ENCODE assay signal across 9 mouse cellular contexts in the genomic region with DNA sequence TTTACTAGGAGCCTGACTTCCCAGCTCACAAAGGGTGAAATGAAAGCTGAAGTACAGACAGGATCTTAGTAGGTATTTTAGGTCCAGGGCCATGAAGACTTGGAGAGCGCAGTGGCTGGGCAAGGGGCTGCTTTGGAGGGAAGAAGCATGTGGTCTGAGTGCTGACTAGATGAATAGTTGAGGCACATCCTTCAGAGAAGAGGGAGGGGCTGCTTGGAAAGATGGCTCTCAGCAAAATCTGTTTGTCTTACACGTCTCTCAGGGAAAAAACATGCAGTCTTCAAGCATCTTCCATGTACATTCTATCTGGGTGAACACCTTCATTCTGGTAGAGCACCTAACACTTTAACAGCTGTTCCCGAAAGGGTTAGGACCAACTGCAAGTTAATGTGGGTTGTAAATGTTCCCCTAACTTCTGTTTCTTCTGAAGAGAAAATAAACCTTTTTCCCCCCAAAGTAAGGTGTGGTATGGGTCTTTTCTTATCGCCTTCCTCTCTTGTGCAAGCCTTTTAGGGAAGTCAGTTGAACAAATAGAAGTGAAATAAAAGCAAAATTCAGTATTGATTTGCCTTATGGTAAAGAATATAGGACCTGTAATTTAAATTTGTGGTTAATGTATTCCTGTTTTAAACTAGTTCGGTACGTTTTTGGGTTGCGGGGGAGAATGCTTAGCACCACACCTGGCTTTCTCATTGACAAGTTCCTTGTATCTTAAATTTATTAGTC. TPM values are rescaled to one million over a fixed set of nuclear protein-coding genes. Genes with fewer than 3 reads are reported as not detected.
DNase-seq lines count a peak whose midpoint lies in the region; ATAC-seq and TF ChIP-seq lines count a peak whose summit lies in the region.
"Had no signal": no experiment of that assay in that cellular context is flagged by ENCODE, and none has a peak within 500 bp of the region (broad histone marks: within the 10 kb centered on the region; RNA-seq: fewer than 3 reads in every experiment).

No protein-coding gene starts in this region.

- no peak for DNase-seq in limb, embryonic 10.5 days (ENCODE audit: low spot score)
- peak; percentile 73 for DNase-seq in MEL (ENCODE audit: low read depth, low spot score)
- DNase-seq in liver, postnatal 0 days, result no peak
- DNase-seq in gastrocnemius, postnatal 10 days, result no peak
- DNase-seq in adrenal gland, postnatal 10 days, result no peak
- DNase-seq in cerebellum, adult 11-12 months, result no peak
- DNase-seq: layer of hippocampus, postnatal 36 days had no signal

- H3K4me3 ChIP-seq in limb, embryonic 12.5 days (replicated peaks), result no peak overlapping the region
- no peak overlapping the region for H3K4me3 ChIP-seq in limb, embryonic 10.5 days
- no peak overlapping the region; a peak in 1 of 4 replicates for H3K4me3 ChIP-seq in MEL (ENCODE audit: control insufficient read depth in 1 of 2, insufficient read depth in 1 of 2, low read depth in 2 of 2, low read length in 2 of 2)
- H3K4me3 ChIP-seq in heart, embryonic 16.5 days (ENCODE audit: low read length), result peak overlapping the region; percentile 38
- peak overlapping the region; percentile 99; the same call in 1 of the 2 replicates for H3K4me3 ChIP-seq in liver, postnatal 0 days (ENCODE audit: low read depth, low read length)

- no peak for ATAC-seq in limb, embryonic 12.5 days (ENCODE audit: insufficient number of reproducible peaks, insufficient read depth, low FRiP score, low TSS enrichment, low read depth)
- ATAC-seq in heart, embryonic 16.5 days (replicated peaks; ENCODE audit: extremely low read depth, insufficient read depth, low FRiP score), result no peak
- no peak for ATAC-seq in liver, postnatal 0 days

- no peak overlapping the region for H3K9ac ChIP-seq in limb, embryonic 12.5 days (replicated peaks)
- H3K9ac ChIP-seq in MEL (ENCODE audit: control insufficient read depth, low read depth, low read length, poor library complexity, severe bottlenecking), result peak overlapping the region; percentile 22
- peak overlapping the region; percentile 61 for H3K9ac ChIP-seq in heart, embryonic 16.5 days (ENCODE audit: low read length)
- peak overlapping the region; percentile 35; the same call in 1 of the 2 replicates for H3K9ac ChIP-seq in liver, postnatal 0 days (replicated peaks)

- H3K9me3 ChIP-seq in limb, embryonic 12.5 days, result no peaks in the 10 kb centered on the region
- no peaks in the 10 kb centered on the region for H3K9me3 ChIP-seq in limb, embryonic 10.5 days (replicated peaks)
- H3K9me3 ChIP-seq in MEL (replicated peaks; ENCODE audit: insufficient read depth, low read length), result no peaks in the 10 kb centered on the region
- H3K9me3 ChIP-seq in heart, embryonic 16.5 days (replicated peaks; ENCODE audit: control insufficient read depth, low read length), result no peaks in the 10 kb centered on the region
- H3K9me3 ChIP-seq in liver, postnatal 0 days (ENCODE audit: low read length), result no peaks in the 10 kb centered on the region

- H3K4me2 ChIP-seq in limb, embryonic 12.5 days, result peak overlapping the region; percentile 83; the same call in 1 of the 2 replicates
- peak overlapping the region; percentile 68 for H3K4me2 ChIP-seq in heart, embryonic 16.5 days (ENCODE audit: low read depth, low read length)
- peak overlapping the region; percentile 78 for H3K4me2 ChIP-seq in liver, postnatal 0 days (ENCODE audit: low read depth, low read length)

- peaks cover 62% of the 10 kb centered on the region for H3K36me3 ChIP-seq in limb, embryonic 12.5 days
- peaks cover 65% of the 10 kb centered on the region for H3K36me3 ChIP-seq in limb, embryonic 10.5 days
- peaks cover 46 to 69% of the 10 kb centered on the region in 2 experiments for H3K36me3 ChIP-seq in MEL (ENCODE audit: control insufficient read depth in 1 of 2, insufficient read depth in 2 of 2, low read length in 2 of 2)
- H3K36me3 ChIP-seq in heart, embryonic 16.5 days (ENCODE audit: control insufficient read depth, insufficient read depth), result peaks cover 29% of the 10 kb centered on the region
- peaks cover 42% of the 10 kb centered on the region for H3K36me3 ChIP-seq in liver, postnatal 0 days (replicated peaks; ENCODE audit: insufficient read depth, low read length)

- TF ChIP-seq CTCF in MEL (IDR thresholded peaks at IDR 0.05 in 2 of 3, conservative IDR thresholded peaks at IDR 0.05 in 1 of 3; ENCODE audit: control insufficient read depth in 1 of 3, insufficient read depth in 1 of 3, low read depth in 2 of 3, low read length in 3 of 3, poor library complexity in 1 of 3, severe bottlenecking in 1 of 3), result no peak
- TF ChIP-seq CTCF in liver, postnatal 0 days (IDR thresholded peaks at IDR 0.05; ENCODE audit: low read depth), result no peak

- TF ChIP-seq EP300 in MEL (IDR thresholded peaks at IDR 0.05; ENCODE audit: low read depth in 1 of 2, low read length in 2 of 2), result no peak
- TF ChIP-seq EP300 in liver, postnatal 0 days (IDR thresholded peaks at IDR 0.05; ENCODE audit: low read depth), result no peak

- TF ChIP-seq RAD21 in MEL (IDR thresholded peaks at IDR 0.05; ENCODE audit: low read depth, low read length), result no peak

- WGBS in limb, embryonic 12.5 days, result 84% methylated on average over 7 of the region's 7 CpGs
- 86% methylated on average over 7 of the region's 7 CpGs for WGBS in limb, embryonic 10.5 days
- 70% methylated on average over 7 of the region's 7 CpGs for WGBS in heart, embryonic 16.5 days
- WGBS in liver, postnatal 0 days (ENCODE audit: insufficient replicate concordance), result 65% methylated on average over 7 of the region's 7 CpGs

- no peaks in the 10 kb centered on the region for H3K27me3 ChIP-seq in limb, embryonic 12.5 days
- H3K27me3 ChIP-seq in limb, embryonic 10.5 days (ENCODE audit: low read depth, poor library complexity, severe bottlenecking), result no peaks in the 10 kb centered on the region
- H3K27me3 ChIP-seq in MEL (ENCODE audit: control insufficient read depth in 1 of 2, insufficient read depth in 2 of 2, low read length in 2 of 2), result no peaks in the 10 kb centered on the region
- H3K27me3 ChIP-seq in heart, embryonic 16.5 days (ENCODE audit: control insufficient read depth, insufficient read depth, low read length), result no peaks in the 10 kb centered on the region
- no peaks in the 10 kb centered on the region for H3K27me3 ChIP-seq in liver, postnatal 0 days (ENCODE audit: insufficient read depth, low read length)

- TF ChIP-seq POLR2A in MEL (IDR thresholded peaks at IDR 0.05; ENCODE audit: control insufficient read depth in 1 of 2, insufficient read depth in 1 of 2, low read depth in 1 of 2, low read length in 2 of 2, poor library complexity in 1 of 2), result no peak

- peaks cover 42% of the 10 kb centered on the region for H3K4me1 ChIP-seq in limb, embryonic 12.5 days (replicated peaks)
- H3K4me1 ChIP-seq in limb, embryonic 10.5 days, result peaks cover 53% of the 10 kb centered on the region
- H3K4me1 ChIP-seq in MEL (ENCODE audit: control insufficient read depth in 1 of 2, insufficient read depth in 2 of 2, low read length in 2 of 2), result peaks cover 45 to 55% of the 10 kb centered on the region in 2 experiments
- peaks cover 64% of the 10 kb centered on the region for H3K4me1 ChIP-seq in heart, embryonic 16.5 days (ENCODE audit: control insufficient read depth, insufficient read depth, low read length)
- peaks cover 66% of the 10 kb centered on the region for H3K4me1 ChIP-seq in liver, postnatal 0 days (ENCODE audit: insufficient read depth)

- H3K27ac ChIP-seq in limb, embryonic 12.5 days, result no peak overlapping the region
- H3K27ac ChIP-seq in limb, embryonic 10.5 days, result no peak overlapping the region
- peak overlapping the region; percentile 60 for H3K27ac ChIP-seq in MEL (ENCODE audit: control insufficient read depth, low read depth, low read length)
- peak overlapping the region; percentile 95 for H3K27ac ChIP-seq in heart, embryonic 16.5 days (ENCODE audit: low read length)
- H3K27ac ChIP-seq in liver, postnatal 0 days (ENCODE audit: low read depth), result peak overlapping the region; percentile 99

- H3K79me2 ChIP-seq in MEL (ENCODE audit: control insufficient read depth, insufficient read depth, low read length, poor library complexity), result peaks cover 86% of the 10 kb centered on the region

RNA-seq across cellular contexts. Expression of gene Mcl1, which starts 4.3 kb away (rescaled TPM):
- 69.9 and 75.7 TPM in 2 replicates for polyA plus RNA-seq in limb, embryonic 12.5 days (2016; fragmentation: Nextera tagmentation; extraction: Ambion mirVana)
- 49.7 and 52.1 TPM in 2 replicates for polyA plus RNA-seq in limb, embryonic 10.5 days (2016; fragmentation: Nextera tagmentation; extraction: Ambion mirVana)
- 140 and 142 TPM in 2 replicates for total RNA-seq in MEL (2012; rRNA removed)
- polyA plus RNA-seq in MEL (2012; ENCODE audit: insufficient read depth in 1 of 2, insufficient read length in 2 of 2, low read depth in 1 of 2, low replicate concordance in 2 of 2, missing spikeins in 1 of 2), result 100 to 1,000 TPM; 156 to 211 TPM
- 31.9 and 38.3 TPM in 2 replicates for polyA plus RNA-seq in heart, embryonic 16.5 days (2015; fragmentation: Nextera tagmentation; extraction: Ambion mirVana)
- polyA plus RNA-seq in liver, postnatal 0 days (2015; fragmentation: Nextera tagmentation; extraction: Ambion mirVana), result 36.2 and 38.2 TPM in 2 replicates
- 100 to 1,000 TPM in 1 of 2 experiments, 10 to 100 TPM in 1; 96.8 to 111 TPM for total RNA-seq in gastrocnemius, postnatal 10 days (2021)
- 100 to 1,000 TPM; 116 to 144 TPM for total RNA-seq in adrenal gland, postnatal 10 days (2021)

RNA-seq across cellular contexts. Expression of gene Adamtsl4, which starts 24.8 kb away (rescaled TPM):
- polyA plus RNA-seq in limb, embryonic 12.5 days (2016; fragmentation: Nextera tagmentation; extraction: Ambion mirVana), result 0.71 and 1.4 TPM in 2 replicates
- polyA plus RNA-seq in limb, embryonic 10.5 days (2016; fragmentation: Nextera tagmentation; extraction: Ambion mirVana), result 0.63 and 0.77 TPM in 2 replicates
- 0.03 and 0.27 TPM in 2 replicates for total RNA-seq in MEL (2012; rRNA removed)
- under 1 TPM in 1 of 2 experiments, not detected in 1; 0.88 TPM for polyA plus RNA-seq in MEL (2012; ENCODE audit: insufficient read depth in 1 of 2, insufficient read length in 2 of 2, low read depth in 1 of 2, low replicate concordance in 2 of 2, missing spikeins in 1 of 2)
- 8.5 and 13.7 TPM in 2 replicates for polyA plus RNA-seq in heart, embryonic 16.5 days (2015; fragmentation: Nextera tagmentation; extraction: Ambion mirVana)
- polyA plus RNA-seq in liver, postnatal 0 days (2015; fragmentation: Nextera tagmentation; extraction: Ambion mirVana), result 2.5 and 2.6 TPM in 2 replicates
- total RNA-seq in gastrocnemius, postnatal 10 days (2021), result 10 to 100 TPM; 23.9 to 26.3 TPM
- total RNA-seq in adrenal gland, postnatal 10 days (2021), result 10 to 100 TPM; 13.3 to 13.4 TPM

RNA-seq across cellular contexts. Expression of gene Ensa, which starts 38.1 kb away (rescaled TPM):
- polyA plus RNA-seq in limb, embryonic 12.5 days (2016; fragmentation: Nextera tagmentation; extraction: Ambion mirVana), result 82.6 and 90.0 TPM in 2 replicates
- polyA plus RNA-seq in limb, embryonic 10.5 days (2016; fragmentation: Nextera tagmentation; extraction: Ambion mirVana), result 74.6 and 88.2 TPM in 2 replicates
- 68.5 and 85.2 TPM in 2 replicates for total RNA-seq in MEL (2012; rRNA removed)
- polyA plus RNA-seq in MEL (2012; ENCODE audit: insufficient read depth in 1 of 2, insufficient read length in 2 of 2, low read depth in 1 of 2, low replicate concordance in 2 of 2, missing spikeins in 1 of 2), result 10 to 100 TPM in 1 of 2 experiments, not detected in 1; 90.5 TPM
- polyA plus RNA-seq in heart, embryonic 16.5 days (2015; fragmentation: Nextera tagmentation; extraction: Ambion mirVana), result 51.1 and 53.0 TPM in 2 replicates
- 20.1 and 23.9 TPM in 2 replicates for polyA plus RNA-seq in liver, postnatal 0 days (2015; fragmentation: Nextera tagmentation; extraction: Ambion mirVana)
- 10 to 100 TPM; 80.1 to 80.2 TPM for total RNA-seq in gastrocnemius, postnatal 10 days (2021)
- total RNA-seq in adrenal gland, postnatal 10 days (2021), result 10 to 100 TPM; 67.8 to 68.1 TPM

Comparison
In these comparisons a context has a peak if more than half of its experiments do, and no peak if none do; other contexts are left out.
1. H3K27ac ChIP-seq: peak in MEL (single experiment), heart, embryonic 16.5 days (single experiment) and liver, postnatal 0 days (single experiment); none in limb, embryonic 12.5 days (single experiment) and limb, embryonic 10.5 days (single experiment).
2. H3K4me3 ChIP-seq: peak in heart, embryonic 16.5 days (single experiment) and liver, postnatal 0 days (single experiment); none in limb, embryonic 12.5 days (single experiment), limb, embryonic 10.5 days (single experiment) and MEL (0 of 2).
3. Peak in every context shown above with its lines, with median percentiles within 50 percentile points of each other: H3K4me2 ChIP-seq.